Mouse (Mus musculus) cortical plate, adult 2 months (tissue): Measurements from ENCODE around the gene Asb6. TPM values are rescaled to one million over a fixed set of nuclear protein-coding genes. Genes with fewer than 3 reads are reported as not detected.

ENCODE experiments used
- H3K27ac ChIP-seq: fragments of 200-500 bp; 2 replicates; pipeline ENCODE4 v1.5.1; 2012; ENCODE audit warnings: low read length, control low read depth, inconsistent platforms; ENCODE audit not compliant: insufficient read depth
- H3K4me1 ChIP-seq: fragments of 200-500 bp; 2 replicates; pipeline ENCODE4 v1.6.1; 2011; ENCODE audit warnings: low read length; ENCODE audit not compliant: control insufficient read depth, insufficient read depth
- H3K4me3 ChIP-seq: fragments of 200-500 bp; 2 replicates; pipeline ENCODE4 v1.5.1; 2011; ENCODE audit warnings: mild to moderate bottlenecking, low read length, control low read depth; ENCODE audit not compliant: insufficient read depth
- CTCF ChIP-seq: fragments of 200-500 bp; IDR thresholded peaks from 2 replicates; pipeline ENCODE4 v1.5.1; 2011; ENCODE audit warnings: mild to moderate bottlenecking, control low read depth, low read length; ENCODE audit not compliant: insufficient read depth; ENCODE audit errors: extremely low read depth
- POLR2A ChIP-seq: fragments of 200-500 bp; IDR thresholded peaks from 2 replicates; pipeline ENCODE4 v1.6.1; 2011; ENCODE audit warnings: mild to moderate bottlenecking, low read length, control low read depth; ENCODE audit not compliant: insufficient read depth; ENCODE audit errors: extremely low read depth
- polyA plus RNA-seq: library from polyadenylated mRNA; depleted of rRNA; stranded (reverse); fragments of >200 nt; gene quantifications from 2 replicates; pipeline ENCODE4 v1.2.3, GENCODE M21; 2012; rRNA removed

Asb6 gene
- polyA plus RNA-seq, 1 experiment = 44.1 TPM

DNA sequence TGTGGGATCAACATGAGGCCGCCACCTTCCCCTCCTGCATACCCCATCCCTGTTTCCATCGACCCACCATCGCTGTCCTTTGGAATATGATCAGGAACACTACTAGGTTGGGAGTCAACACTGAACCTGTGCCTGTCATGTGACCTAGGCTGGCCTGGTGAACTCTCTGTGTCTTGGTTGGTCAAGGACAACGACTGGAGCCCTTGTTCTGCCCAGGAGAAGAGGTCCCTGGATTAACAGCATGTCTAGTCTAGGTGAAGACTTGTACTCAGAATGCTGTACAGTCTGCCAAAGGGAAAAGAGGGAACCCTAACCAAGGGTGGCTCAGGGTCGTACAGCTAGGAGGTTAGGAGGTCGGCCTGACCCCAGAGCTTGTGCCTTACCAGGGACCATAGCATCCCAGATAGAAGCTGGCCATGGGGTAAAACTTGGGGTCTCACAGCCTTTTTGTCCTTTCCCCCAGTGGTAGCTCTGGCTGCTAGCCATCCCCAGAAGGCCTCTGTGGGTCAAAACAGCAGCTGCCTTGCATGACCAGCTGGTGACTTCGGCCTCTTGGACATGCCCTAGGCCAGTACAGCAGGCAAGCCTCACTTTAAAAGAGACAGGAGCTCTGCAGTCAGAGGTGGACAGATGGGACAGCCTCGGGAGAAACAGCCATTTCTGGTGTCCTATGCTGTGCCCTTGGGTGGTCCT, 56.7 kb downstream of the Asb6 start:
- TF ChIP-seq POLR2A (no peak), CTCF (no peak)
- no peak overlapping the region; the same call in 1 of the 2 replicates for H3K27ac ChIP-seq
- peaks cover 5% of the 10 kb centered on the region for H3K4me1 ChIP-seq
- no peak overlapping the region for H3K4me3 ChIP-seq

Other genes starting within 250 kb of the Asb6 start
- gene Cstad, start 235.3 kb downstream of the Asb6 start, polyA plus RNA-seq = 5.3 and 6.4 TPM in 2 replicates
- 13.5 and 17.5 TPM in 2 replicates for gene 1700001O22Rik, start 26.7 kb downstream of the Asb6 start, polyA plus RNA-seq
- 47.1 TPM in 2 replicates for gene Ntmt1, start 22.5 kb downstream of the Asb6 start, polyA plus RNA-seq
- gene Prrx2, start 4.6 kb upstream of the Asb6 start, polyA plus RNA-seq = 2.3 and 2.7 TPM in 2 replicates
- 6.3 and 7.2 TPM in 2 replicates for gene Ptges, start 99.5 kb upstream of the Asb6 start, polyA plus RNA-seq
- gene Tor1b, start 122.6 kb upstream of the Asb6 start, polyA plus RNA-seq = 35.9 and 39.1 TPM in 2 replicates
- 52.5 and 56.5 TPM in 2 replicates for gene Tor1a, start 137.6 kb upstream of the Asb6 start, polyA plus RNA-seq
- gene BC005624, start 151.9 kb upstream of the Asb6 start, polyA plus RNA-seq = 113 and 117 TPM in 2 replicates
- gene Usp20, start 151.9 kb upstream of the Asb6 start, polyA plus RNA-seq = 50.6 and 53.1 TPM in 2 replicates